Mouse (Mus musculus) ovary, postnatal 14 days (tissue): ENCODE results near the gene Hypk.
A peak's percentile ranks its signal among the peaks of the same experiment; 100 is the strongest.
"Not testable (repeated sequence)": the region's sequence is repeated elsewhere in the genome, so short reads cannot be mapped to it uniquely, and the experiment has no call there.

Experiments
- DNase-seq: peaks from one replicate; pipeline ENCODE4 v3.0.0; 2022; ENCODE audit warnings: low spot score

Gene Hypk

DNA sequence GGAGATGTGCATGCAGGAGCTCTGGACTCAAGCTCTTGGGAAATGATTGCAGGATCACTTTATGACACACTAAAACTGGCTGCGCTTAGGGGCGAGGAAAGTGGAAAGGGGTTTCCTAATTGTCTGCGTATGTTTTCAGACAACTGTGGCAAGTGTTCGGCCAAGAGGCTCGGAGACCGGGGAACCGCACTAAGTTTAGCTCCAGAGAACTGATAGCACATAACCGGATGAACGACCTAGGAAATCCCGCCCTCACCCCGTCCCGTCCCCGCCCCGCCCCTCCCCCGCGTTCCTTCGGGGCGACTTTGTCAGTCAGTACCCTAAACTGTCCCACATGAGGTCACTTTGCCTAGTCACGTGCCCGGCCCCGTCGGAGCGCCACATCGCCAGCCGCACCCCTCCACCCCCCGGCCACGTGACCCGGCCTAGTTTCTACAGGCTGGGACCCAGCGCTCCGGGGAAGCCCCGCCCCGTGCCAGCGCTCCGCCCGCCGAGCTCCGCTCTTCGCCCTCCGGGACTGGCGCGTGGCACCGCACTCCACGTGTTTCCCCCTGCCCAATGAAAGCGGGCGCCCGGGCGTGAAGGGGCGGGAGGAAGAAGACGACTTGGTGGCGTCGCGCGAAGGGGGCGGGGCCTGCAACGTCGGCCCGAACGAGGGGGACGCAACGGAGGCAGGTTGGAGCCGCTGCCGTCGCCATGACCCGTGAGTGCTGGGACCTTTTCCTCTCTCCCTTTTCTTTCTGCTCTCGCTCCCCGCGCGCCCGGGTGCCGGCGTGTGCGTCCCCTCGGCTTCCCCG lies 4.2 kb upstream of the Hypk start, which contains the start of gene Serf2:
Serf2 (plus strand) TSS at position 457 of the 797 bp plus-strand sequence.
- peak; percentile 95 for DNase-seq

DNA sequence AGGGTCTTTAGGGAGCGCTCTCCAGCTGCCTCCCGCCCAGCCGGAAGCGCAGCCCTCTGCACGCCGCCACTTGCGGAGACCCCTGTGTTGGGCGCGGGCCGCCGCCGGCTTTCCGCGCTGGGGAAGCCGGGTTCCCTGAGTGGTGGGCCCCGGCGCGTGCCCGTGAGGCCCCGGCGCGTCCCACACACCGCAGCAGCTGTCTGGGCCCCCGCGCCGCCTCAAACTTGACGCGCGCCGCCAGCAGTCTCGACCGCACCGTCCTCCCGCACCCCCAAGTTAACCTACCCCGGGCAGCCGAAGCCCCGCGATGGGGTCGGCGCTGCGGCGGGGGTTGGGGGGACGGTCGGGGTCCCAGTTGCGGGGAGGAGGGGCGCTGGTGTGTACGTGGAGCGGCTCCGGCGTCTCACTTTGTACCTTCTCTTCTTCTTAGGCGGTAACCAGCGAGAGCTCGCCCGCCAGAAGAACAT lies 3.5 kb upstream of the Hypk start:
- no peak for DNase-seq

DNA sequence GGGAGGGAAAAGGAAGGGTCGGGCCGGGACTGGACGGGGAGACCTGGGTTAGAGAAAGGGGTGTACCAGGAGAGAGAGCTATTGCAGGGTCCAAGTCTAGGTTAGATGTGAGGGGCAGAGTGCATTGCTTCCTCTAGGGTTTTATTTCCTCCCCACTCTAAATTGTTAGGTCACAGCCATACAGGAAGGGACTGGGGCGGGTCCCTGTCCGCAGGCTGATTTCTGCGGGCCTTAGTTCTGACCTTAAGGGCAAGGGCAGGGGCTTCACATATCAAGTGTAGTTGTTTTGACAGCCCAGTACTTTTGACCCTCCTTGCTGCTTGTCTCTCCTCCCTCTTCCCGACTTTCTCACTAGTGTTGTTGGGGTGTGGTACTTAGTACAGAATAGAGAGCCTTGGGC lies 3.0 kb upstream of the Hypk start:
- DNase-seq = no peak

DNA sequence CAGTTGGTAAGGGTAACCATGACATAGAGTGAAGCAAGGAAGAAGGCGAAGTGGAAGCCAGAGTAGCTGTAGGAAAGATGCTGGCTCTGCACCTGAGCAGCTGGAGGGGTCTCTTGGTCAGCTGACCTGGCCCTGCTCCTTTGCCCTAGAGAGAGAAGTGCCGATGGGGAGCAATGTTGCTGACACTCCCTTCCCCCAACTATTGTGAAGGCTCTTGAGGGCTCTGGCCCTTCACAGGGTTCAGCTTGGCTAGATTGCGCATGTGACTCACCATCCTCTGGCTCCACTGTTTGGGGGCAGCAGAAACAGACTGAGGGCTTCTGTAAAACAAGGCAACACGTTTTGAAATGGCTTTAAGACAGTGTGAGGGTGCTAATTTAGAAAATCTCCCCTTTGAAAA lies 729 bp upstream of the Hypk start:
- DNase-seq = no peak

DNA sequence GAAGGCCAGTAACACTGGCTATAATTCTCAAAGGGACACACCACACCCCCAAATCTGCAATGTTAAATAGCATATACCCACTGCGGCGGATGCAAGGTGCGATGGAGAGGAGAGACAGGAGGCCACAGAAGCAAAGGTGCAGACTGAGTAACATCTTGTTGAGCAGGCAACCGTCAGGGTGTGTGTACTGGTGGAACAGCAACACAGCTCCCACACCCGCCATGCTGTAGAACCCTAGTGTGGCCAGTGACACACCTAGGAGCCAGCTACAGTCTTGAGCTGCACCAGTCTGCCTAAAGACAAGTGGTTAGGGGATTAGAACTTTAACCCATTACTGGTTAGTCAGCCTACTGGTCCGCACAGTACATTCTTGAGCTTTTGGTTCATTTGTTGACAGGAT lies 827 bp downstream of the Hypk start:
- DNase-seq = no peak

DNA sequence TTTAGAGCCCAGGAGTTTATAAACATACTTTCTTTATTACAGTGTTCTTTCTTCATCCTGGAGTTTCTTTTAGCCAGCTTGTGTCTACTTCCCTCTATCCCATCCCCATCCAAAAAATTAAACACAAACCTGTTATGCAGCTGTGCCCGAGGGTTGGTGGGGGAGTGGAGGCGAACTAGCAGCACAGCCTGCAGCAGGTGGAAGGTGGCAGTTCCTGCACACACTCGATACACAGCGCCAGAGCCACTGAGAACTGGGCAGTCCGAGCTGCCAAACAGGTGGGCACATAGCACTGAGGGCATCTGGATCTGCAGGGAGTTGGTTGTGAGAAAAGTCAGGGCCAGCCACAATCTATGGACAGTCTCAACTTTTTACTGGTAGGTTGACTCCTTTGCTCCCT lies 2.4 kb downstream of the Hypk start:
- DNase-seq = no peak

DNA sequence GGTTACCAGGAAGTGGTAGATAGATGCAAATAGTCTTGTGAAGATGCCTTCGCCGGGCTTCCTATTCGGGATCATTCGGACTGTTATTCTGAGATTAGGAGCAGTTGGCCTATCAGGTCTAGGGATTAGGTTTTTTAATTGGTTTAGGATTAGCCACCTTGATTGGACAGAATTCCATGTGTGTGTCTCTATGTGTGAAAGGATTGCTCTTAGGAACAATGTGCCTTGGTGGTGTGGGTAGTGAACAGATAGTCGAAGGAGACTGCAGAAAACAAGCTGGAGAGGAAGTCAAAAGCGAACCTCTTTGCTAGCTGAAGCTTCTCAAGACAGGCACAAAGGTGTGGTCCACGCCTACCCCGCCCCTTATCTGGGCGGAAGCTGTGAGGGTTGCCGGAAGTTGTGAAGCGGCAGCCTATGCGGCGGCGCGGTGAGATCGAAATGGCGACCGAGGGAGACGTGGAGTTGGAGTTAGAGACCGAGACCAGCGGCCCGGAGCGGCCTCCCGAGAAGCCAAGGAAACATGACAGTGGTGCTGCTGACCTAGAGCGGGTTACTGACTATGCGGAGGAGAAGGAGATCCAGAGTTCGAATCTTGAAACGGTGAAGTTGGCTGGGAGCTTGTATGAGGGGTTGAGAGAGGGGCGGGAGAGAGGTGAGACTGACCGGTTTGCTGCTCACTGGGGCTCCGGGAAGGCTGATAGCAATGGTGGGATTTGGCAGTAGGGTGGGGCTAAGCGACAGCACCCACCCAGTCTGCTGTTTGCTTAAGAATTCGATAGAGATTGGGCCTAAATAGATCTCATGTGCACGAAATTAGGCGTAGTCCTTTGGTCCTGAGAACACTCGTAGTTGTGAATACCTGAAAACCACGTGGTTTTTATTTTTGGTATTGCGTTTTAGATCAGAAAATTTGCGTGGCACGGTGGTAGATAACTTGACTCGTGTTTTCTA lies 3.9 kb downstream of the Hypk start, which contains the start of gene Serinc4:
Serinc4 (minus strand) TSS at position 90 of the 951 bp plus-strand sequence.
- DNase-seq = peak; percentile 76

DNA sequence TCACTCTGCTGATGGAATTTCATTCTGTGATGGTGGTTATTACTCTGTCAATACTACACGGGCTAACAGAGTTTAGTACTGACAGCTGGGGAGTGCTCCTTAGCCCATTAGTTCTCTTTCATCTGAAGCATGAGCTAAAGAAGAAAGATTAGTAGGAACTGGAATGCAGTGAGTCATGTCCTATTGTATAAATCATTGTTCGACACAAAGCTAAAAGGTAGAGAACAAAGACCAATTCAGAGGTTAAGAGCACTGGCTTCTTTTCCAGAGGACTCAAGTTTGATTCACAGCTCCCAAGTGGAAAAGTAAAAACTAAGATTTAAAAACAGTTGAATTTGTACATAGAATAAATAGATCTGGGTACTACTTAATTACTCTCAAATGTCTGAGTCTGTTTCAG lies 7.0 kb downstream of the Hypk start:
- DNase-seq = no peak

DNA sequence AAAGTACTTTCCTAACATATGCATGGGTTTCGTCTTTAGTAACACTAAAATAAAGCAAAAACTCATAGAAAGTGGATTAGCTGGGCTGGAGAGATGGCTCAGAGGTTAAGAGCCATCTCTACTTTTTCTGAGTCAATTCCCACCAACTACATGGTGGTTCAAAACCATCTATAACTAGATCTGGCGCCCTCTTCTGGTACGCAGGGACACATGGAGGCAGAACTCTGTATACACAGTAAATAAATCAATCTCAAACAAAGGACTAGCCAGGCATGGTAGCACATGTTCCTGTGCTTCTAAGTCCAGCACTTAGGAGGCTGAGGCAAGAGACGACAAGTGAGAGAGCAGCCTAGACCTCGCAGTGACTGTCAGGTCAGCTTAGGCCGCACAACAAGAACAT lies 15.9 kb downstream of the Hypk start:
- DNase-seq = not testable (repeated sequence)

DNA sequence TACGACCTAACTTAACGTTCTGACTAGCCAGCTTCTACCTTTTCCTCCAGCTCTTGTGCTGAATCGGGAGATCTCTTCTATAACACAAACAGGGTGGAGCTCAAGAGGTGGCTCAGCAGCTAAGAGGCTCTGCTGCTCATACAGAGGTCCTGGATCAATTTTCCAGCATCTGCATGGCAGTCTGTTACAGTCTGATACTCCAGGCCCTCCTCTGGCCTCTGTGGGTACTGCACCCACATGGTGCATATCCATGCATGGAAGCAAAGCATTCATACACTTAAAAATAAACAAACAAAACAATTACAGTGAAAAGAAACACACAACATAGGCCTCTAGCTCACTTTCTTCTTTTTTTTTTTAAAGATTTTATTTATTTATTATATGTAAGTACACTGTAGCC lies 19.7 kb downstream of the Hypk start:
- DNase-seq = not testable (repeated sequence)

DNA sequence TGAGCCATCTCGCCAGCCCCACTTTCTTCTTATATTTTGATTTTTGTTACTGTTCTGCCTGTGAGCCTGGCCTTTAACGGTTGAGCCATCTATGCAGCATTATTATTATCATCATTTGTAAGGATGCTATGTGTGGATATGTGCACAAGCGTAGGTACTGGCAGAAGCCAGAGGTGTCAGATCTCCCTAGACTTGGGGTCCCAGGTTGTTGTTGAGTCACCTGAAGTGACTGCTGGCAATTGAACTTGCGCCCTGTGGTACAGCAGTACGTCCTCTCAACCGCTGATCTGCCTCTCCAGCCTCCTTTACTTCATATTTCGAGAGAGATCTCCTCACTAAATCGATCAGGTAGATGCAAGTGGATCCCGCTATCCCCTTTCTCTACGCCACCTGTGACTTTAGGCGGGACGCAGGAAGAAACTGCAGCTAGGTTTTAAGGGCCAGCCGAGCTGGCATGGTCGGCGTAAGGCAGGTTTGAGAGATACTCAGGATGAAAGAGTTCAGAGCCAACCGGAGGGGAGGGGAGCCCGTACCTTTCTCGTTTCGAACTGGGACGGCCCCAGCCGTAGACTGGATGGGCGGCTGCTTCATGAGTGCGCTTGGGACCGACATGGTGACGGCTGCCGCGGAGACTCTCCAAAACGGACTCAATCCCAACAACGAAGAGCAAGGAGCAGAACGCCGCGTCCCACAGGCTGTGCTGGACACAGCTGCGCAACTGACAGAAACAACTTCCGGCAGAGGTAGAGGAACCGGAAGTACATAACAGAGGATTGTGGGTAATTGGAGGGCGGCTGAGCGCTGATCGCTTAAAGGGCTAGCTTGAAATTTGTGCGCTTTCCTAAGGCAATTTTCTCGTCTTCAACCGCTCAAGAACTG lies 20.4 kb downstream of the Hypk start, which contains the start of gene Mfap1b:
Mfap1b (minus strand) TSS at position 767 of the 879 bp plus-strand sequence.
- peak; percentile 48 for DNase-seq

DNA sequence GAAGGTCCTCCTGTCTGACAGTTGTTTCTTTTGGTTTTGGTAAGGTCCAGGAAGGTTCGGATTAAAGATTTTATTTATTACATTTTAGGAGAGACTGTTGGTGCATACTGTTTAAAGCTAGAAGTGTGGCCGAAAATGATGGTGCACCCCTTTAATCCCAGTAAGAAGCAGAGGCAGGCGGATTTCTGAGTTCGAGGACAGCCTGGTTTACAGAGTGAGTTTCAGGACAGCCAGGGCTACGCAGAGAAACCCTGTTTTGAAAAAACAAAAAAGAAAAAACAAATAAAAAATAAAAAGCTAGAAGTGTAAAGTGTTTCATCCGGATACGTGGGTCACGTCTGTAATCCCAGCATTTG lies 21.1 kb downstream of the Hypk start:
- no peak for DNase-seq

DNA sequence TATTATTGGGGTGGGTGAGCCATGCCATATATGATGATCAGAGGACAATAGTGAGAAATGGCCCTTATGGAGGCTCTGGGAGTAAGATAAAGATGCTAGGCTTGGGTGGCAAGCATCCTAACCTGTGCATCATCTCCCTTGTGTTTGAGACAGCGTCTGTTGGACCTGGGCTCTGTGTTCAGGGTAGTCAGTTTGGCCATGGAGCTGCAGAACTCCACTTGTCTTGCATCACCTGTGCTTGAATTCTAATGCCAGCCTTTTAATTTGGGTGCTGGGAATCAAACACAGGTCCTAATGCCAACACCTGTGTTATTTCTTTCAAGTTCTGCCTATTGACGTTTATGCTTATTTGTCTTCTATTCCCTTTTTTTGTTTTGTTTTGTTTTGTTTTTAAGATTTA lies 22.2 kb downstream of the Hypk start:
- not testable (repeated sequence) for DNase-seq

DNA sequence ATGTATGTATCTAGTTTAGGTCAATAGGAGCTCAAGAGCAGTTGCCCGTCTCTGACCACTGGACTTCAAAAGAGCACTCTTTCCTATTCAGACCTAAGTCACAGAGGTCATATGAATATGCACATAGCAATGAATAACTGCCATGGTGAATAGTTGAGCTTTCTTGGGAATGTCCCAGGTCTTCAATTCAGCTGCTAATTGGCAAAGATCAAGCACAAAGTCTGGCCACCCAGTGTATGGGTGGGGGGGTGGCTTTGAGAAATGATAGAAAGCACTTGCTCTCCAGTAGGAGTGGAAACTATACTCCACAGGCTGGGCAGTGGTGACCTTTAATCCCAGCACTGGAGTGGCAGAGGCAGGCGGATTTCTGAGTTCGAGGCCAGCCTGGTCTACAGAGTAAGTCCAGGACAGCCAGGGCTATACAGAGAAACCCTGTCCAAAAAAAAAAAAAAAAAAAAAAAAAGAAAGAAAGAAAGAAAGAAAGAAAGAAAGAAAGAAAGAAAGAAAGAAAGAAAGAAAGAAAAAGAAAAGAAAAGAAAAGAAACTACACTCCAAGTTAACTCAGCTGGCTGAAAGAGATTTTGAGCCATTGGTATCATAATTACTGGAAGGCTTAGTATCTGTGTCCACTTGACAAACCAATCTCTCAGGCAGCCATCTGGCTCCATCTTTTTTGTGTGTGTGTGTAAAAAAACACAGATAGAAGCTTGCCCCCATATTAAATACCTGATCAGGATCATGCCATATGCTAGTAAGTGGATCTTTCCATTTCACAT lies 24.6 kb downstream of the Hypk start:
- DNase-seq = no peak

DNA sequence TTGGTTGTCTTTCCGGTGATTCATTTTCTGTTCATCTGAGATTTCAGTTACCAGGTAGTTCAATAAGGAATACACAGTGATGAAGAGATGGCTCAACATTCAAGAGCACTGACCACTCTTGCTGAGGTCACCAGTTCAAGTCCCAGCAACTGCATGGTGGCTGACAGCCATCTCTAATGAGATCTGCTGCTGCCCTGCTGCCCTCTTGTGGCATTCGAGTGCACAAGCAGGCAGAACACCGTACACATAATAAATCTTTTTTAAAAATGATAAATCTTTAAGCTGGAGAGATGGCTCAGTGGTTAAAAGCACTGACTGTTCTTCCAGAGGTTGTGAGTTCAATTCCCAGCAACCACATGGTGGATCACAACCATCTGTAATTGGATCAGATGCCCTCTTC lies 27.4 kb downstream of the Hypk start:
- DNase-seq = no peak

DNA sequence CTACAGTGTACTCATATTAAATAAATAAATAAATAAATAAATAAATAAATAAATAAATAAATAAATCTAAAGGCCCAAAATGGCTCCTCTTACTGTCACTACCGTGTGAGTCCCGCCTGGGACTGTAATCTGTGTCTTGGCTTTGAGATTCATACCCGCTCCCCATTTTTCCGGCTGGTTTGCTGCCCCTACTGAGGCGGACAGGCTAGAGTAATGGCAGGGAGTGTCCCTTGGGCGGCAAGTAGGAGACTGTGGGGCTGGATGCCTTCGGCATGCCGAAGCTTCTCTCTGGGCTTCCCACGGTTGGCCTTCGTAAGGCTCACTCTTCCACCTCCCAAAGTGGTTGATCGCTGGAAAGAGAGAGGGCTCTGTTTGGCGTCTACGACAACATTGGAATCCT lies 27.8 kb downstream of the Hypk start:
- not testable (repeated sequence) for DNase-seq

DNA sequence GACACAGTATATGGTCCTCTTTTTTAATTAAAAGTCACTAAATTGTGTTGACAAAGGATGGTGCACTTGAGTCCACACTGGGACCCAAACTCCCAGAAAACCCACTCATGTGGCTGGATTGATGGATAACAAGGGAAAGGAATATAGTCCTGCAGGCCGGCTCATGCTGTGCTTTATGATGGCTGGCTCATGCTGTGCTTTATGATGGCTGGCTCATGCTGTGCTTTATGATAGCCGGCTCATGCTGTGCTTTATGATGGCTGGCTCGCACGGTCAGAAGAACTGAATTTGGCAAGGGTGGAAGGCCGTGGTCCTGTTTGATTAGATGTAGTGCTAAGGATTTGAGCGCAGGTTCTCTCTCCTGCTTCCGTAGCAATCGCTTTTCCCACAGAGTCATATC lies 30.5 kb downstream of the Hypk start:
- DNase-seq = no peak

DNA sequence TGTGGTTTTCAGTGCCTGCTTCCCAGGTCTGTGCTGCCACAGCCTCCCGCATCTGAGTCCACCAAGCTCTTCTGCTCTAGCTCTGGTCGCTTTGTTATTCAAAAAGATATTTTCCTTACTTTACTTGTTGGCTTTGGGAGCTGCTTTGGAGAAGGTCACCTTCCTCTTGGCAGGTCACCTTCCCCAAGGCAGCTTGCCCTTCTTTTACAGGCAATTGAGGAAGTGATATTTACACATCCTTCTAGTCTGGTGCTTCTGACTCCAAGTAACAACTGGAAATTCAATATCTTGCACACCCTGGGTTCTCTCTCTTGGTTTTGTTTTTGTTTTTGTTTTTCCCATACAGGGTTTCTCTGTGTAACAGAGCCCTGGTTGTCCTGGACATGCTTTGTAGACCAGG lies 31.3 kb downstream of the Hypk start:
- not testable (repeated sequence) for DNase-seq

DNA sequence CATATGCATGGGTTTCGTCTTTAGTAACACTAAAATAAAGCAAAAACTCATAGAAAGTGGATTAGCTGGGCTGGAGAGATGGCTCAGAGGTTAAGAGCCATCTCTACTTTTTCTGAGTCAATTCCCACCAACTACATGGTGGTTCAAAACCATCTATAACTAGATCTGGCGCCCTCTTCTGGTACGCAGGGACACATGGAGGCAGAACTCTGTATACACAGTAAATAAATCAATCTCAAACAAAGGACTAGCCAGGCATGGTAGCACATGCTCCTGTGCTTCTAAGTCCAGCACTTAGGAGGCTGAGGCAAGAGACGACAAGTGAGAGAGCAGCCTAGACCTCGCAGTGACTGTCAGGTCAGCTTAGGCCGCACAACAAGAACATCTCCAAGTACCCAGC lies 48.5 kb downstream of the Hypk start:
- not testable (repeated sequence) for DNase-seq

DNA sequence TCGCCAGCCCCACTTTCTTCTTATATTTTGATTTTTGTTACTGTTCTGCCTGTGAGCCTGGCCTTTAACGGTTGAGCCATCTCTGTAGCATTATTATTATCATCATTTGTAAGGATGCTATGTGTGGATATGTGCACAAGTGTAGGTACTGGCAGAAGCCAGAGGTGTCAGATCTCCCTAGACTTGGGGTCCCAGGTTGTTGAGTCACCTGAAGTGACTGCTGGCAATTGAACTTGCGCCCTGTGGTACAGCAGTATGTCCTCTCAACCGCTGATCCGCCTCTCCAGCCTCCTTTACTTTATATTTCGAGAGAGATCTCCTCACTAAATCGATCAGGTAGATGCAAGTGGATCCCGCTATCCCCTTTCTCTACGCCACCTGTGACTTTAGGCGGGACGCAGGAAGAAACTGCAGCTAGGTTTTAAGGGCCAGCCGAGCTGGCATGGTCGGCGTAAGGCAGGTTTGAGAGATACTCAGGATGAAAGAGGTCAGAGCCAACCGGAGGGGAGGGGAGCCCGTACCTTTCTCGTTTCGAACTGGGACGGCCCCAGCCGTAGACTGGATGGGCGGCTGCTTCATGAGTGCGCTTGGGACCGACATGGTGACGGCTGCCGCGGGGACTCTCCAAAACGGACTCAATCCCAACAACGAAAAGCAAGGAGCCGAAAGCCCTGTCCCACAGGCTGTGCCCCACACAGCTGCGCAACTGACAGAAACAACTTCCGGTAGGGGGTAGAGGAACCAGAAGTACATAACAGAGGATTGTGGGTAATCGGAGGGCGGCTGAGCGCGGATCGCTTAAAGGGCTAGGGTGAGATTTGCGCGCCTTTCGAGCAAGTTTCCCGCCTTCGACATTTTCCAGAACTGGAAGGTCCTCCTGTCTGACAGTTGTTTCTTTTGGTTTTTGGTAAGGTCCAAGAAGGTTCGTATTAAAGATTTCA lies 53.1 kb downstream of the Hypk start, which contains the start of the genes Mfap1a and Wdr76:
Mfap1a (minus strand) TSS at position 724 of the 941 bp plus-strand sequence.
Wdr76 (plus strand) TSS at position 782 of the 941 bp plus-strand sequence.
- DNase-seq = peak; percentile 71
